Mouse (Mus musculus) monocyte, adult 2 months (primary cell): Measurements from ENCODE around the gene Lsp1.

Experiments used
- DNase-seq, 2 experiments: peaks; one replicate each; pipeline ENCODE4 v3.0.0; 2022; ENCODE audit warnings: low spot score in 2 of 2, low read depth in 1 of 2

Gene Lsp1

DNA sequence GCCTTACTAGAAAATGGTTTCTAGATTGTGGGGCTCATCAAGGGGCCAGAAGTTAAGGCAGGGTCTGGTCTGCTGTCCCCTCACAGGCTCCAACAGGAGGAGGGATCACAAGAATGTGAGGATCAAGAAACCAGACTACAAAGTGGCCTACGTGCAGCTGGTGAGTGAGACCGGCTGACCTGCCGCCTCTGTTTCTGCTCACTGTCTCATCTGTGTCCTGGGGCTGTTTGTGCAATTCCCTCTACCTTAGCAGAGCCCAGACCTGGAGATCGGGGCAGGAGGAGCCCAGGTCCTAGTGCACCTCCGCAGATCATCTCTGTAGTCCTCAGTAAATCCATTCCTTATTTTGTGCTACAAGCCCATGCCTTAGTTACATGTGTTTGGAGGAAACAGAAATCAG lies 76.6 kb downstream of the Lsp1 start:
- DNase-seq, result no peak

DNA sequence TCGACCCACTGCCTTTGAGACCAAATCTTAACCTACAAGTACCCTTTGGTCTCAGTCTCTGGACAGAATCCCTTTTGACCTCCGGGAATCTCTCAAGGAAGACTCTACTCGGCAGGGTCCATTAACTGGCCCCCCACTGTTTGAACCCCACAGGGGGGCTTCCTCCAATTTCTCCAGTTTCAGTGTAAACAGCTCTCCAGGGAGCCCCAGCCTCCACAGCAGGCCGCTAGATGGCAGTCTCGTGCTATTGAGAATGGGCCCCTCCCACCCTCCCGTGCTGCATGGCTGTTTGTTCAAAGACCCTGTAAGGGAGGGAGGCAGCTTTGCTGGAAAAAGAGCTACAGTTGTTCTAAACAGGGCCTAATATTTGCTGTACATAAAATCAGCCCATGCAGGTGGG lies 77.3 kb downstream of the Lsp1 start:
- DNase-seq, result peak in 1 of 2 experiments; percentile 16

DNA sequence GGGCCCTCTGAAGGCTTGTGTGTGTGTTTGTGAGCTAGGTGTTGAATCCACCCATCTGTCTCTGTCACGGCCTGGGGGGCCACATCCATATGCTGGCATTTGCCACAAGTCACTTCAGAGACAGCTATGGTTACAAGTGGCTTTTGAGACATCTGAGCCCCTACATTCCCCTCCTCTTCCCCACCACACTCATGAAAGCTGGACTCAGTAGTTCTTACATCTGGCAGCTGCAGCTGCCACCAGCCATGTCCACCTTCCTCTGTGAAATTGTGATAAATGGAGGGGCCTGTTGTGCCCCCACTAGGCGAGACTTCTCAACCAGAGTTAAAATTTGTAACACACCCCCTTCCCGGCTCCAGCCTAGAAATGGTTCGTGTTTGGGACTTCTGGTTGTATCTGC lies 77.7 kb downstream of the Lsp1 start:
- DNase-seq, result no peak

DNA sequence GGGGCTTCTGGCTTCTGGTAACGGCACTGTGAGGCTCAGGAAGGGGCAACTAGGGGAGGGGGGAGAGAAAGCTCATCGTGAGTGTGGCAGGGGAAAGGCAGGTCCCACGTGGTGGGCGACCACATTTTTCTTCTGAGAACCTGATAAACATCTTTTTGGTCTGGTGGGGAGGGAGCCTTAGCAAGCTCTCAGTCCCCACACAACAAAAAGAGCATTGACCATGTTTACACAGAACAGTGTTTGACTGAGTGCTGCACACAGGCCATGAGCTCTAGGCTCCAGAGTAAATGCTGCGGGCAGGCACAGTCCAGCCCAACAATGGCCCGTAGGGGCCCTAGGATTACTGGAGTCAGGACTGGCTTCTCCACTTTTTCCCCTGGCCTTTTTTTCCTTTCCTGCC lies 78.2 kb downstream of the Lsp1 start:
- no peak for DNase-seq

DNA sequence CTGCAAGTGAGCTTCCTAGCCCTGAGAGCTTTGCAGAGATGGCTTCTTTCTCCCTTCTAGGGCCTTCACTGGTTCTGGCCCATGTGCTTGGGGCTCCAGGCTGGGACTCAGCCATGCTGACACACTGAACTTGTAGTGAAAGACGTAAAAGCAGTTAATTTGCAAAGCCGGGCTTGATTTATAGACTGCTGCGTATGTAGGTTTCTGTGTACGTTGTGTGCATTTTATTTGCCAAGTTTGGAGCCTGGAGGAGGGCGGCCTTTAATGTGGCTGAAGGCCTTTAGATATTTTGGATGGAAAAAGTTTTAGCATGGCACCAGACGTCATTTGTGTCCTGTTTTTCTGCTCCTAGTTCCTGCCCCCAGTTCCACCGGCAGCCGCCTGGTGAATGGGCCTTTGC lies 79.2 kb downstream of the Lsp1 start:
- no peak for DNase-seq

DNA sequence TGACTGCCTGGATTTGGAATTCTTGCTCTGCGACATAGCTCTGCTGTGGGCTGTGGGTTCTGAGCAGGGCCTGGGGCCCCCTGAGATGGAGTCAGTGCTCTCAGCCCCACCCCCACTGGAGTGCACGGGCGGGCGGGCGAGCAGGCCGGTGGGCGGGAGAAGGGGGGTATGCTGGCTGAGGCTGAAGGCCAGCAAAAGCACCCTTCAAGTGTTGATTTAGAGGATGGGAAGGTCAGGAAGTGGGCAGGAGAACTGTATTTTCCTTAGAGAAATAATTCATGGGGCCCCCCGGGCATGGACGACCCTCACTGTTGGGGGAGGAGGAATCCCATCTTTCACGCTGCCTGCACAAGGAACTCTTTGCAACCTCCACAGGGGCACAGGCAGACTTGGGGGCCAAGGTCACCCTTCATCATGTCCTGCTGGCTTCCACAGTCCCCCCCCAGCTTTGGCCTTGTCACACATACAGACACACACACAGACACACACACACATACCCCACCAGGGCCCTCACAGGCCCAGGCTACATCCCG lies 82.2 kb downstream of the Lsp1 start:
- no peak for DNase-seq
